Mouse (Mus musculus) mature B cell (primary cell): ENCODE measurements around the gene Hs3st2.

ENCODE experiments used
- in situ Hi-C: fragments of 300-500 bp; cut with MboI; formaldehyde crosslinking; loops from 2 replicates; pipeline ENCODE4 v1.14.3; 2019

Gene Hs3st2

GRCm38 (mm10) chr7:121460626-121461025, 69.0 kb downstream of the Hs3st2 start:
- in situ Hi-C loops: no loop called here

DNA sequence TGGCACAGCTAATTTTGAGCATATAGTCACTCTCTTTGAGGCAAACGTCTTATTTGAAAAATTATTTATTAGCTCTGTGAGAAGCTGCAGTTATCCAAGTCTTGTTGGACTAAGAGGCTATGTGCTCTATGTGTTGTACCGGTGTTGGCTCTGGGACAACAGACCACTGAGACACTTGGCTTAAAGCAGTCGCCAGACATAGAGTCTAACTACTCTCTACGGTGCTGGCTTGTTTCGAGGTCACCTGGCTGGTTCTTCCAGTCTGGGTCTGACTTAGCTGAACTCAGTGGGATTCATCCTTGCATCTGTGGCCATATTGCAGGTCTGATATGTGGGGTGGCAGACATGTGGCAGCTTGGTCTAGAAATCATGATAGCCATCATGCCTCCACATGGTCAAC, 72.8 kb downstream of the Hs3st2 start:
- in situ Hi-C loops: no loop called here

DNA sequence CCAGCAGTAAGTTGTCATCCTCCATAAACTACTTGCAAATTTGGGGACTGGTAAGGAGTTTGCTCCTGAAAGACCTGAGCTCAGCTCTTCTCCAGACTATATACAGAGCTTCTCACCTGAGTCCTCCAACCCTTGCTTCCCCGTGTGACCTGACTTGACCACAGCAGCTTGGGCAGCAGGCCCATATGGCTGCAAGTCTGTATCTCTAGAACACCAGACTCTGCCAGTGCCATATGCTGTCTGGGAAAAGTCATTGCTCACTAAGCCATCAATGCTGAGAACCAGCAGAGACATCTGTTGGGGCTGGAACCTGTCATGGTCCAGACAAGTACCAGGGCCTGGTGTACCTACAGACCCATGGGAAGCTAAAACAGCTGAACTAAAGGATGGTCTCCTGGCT, 73.5 kb downstream of the Hs3st2 start:
- in situ Hi-C loops: no loop called here

- in situ Hi-C loops: no loop called here
Measured at GRCm38 (mm10) chr7:121466331-121466730, 74.7 kb downstream of the Hs3st2 start.

DNA sequence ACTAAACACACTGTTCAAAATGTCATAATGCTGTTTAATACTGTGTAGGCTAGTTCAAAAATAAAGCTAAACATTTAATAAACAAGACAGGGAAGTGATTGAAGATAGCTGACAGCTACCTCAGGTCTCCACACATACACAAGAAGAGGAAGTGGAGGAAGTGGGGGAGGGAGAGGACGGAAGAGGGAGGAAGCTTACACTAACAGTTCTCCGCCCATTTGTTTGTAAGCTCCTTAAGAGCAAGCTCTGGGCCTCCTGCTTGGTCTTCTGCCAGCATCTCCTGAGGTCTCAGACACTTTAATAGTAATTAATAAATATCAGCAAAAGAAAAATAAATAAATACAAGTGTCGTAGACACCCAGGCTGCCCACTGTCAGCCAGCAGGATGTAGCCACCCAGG, 77.8 kb downstream of the Hs3st2 start:
- in situ Hi-C loops: no loop called here

GRCm38 (mm10) chr7:121478302-121478701, 86.6 kb downstream of the Hs3st2 start:
- in situ Hi-C loops: no loop called here

- in situ Hi-C loops: no loop called here
Measured at GRCm38 (mm10) chr7:121480106-121480505, 88.4 kb downstream of the Hs3st2 start.

- in situ Hi-C loops: no loop called here
Measured at GRCm38 (mm10) chr7:121484590-121484989, 92.9 kb downstream of the Hs3st2 start.

DNA sequence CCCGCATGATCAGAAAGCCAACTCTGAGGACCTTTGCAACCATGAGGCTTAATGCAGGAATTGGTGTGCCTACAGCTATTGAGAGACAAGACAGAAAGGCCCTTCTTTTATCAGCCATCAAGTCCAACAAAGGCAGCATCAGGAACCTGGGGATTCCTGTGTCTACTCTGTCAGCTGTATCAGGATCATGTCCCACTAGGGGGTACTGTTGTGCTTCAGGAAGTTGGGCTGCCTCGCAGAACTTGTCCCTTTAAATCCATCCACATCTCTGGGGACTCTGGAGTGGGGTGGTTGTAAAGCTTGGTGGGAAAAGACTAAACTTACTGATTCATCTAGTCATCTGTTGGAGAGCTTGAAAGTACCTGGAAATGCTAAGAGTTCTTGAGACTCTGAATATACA, 93.6 kb downstream of the Hs3st2 start:
- in situ Hi-C loops: no loop called here

- in situ Hi-C loops: no loop called here
Measured at GRCm38 (mm10) chr7:121487291-121487690, 95.6 kb downstream of the Hs3st2 start.

GRCm38 (mm10) chr7:121489401-121489800, 97.7 kb downstream of the Hs3st2 start:
- in situ Hi-C loops: no loop called here

- in situ Hi-C loops: no loop called here
Measured at GRCm38 (mm10) chr7:121491455-121492005, 99.9 kb downstream of the Hs3st2 start.

DNA sequence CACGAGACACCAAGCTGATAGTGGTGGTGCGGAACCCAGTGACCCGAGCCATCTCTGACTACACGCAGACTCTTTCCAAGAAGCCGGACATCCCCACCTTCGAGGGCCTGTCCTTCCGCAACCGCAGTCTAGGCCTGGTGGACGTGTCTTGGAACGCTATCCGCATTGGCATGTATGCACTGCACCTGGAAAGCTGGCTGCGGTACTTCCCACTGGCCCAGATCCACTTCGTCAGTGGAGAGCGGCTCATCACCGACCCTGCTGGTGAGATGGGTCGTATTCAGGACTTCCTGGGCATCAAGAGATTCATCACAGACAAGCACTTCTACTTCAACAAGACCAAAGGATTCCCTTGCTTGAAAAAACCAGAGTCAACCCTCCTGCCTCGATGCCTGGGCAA, 108.9 kb downstream of the Hs3st2 start:
- in situ Hi-C loops: loop anchor here (25.0 kb wide), 1 partner anchor 338 kb away; no protein-coding TSS in a partner anchor

DNA sequence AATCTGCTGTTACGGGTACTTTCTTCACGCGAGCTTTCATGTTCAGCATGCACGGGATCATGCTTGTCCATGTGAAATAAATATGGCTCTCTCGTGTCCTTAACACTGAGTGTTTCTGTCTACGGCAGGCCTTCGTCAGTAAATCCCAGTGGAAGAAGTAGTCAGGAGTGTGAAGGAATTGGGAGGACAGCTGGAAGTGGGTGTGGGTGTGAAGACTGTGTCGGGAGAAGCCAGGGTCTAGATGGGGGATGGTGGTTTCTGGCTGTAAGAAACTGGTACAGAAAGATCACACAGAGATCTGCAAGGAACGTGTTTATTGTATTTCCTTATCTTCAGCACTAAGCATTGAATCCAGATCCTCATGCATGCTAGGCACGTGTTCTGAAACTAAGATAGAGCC, 110.0 kb downstream of the Hs3st2 start:
- in situ Hi-C loops: loop anchor here (25.0 kb wide), 1 partner anchor 339 kb away; no protein-coding TSS in a partner anchor

DNA sequence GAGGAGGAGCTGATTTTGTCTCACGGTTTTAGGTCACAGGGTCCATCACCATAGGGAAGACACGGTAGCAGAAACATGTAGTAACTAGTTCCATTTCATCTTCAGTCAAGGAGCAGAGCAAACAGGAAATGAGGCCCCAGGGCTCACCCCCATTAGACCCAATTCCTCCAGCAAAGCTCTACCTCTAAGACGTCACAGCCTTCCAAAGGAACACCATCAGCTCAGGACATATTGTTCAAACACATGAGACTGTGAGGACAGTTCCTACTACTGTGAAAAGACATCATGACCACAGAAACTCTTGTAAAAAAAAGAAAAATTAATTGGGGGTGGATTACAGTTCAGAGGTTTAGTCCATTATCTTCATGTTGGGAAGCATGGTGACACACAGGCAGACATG, 125.1 kb downstream of the Hs3st2 start:
- in situ Hi-C loops: loop anchor here (25.0 kb wide), 1 partner anchor 354 kb away; no protein-coding TSS in a partner anchor

DNA sequence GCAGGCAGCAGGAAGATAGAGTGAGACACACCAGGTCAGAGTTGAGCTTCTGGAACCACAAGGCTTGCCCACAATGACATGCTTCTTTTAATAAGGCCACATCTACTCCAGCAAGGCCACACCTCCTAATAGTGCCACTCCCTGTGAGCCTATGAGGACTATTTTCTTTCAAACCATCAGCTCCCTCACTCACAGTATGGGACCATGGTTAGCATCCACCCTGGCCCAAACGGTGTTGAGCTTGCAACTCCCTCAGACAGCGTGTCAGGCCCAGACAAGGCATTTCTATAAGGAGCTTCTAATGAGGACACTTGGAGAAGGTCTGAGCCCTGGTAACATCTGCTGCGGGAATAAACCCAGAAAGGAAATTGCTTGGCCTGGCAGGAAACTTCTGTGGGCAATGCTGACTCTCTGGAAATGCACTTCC, 125.5 kb downstream of the Hs3st2 start:
- in situ Hi-C loops: loop anchor here (25.0 kb wide), 1 partner anchor 355 kb away; no protein-coding TSS in a partner anchor

- in situ Hi-C loops: loop anchor here (25.0 kb wide), 1 partner anchor 360 kb away; no protein-coding TSS in a partner anchor
Measured at GRCm38 (mm10) chr7:121522125-121522524, 130.5 kb downstream of the Hs3st2 start.

DNA sequence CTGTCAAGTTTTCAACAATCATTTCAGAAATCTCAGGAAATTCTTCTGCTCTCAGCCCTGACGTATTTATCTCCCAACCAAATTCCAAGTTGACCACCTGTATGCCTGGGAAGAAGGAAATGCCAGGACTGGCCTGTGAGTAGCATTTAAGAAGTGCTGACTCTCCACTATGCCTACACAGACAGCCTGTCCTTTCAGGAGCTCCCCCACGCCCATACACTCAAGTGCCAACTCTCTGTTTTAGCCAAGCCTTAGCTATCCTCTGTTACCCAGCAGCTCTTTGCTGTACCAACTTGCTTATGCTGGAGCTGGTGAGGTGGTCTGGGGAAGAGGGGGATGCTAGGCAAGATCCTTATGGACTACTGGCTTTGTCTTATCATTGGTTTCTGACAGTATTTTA, 137.4 kb downstream of the Hs3st2 start:
- in situ Hi-C loops: no loop called here

DNA sequence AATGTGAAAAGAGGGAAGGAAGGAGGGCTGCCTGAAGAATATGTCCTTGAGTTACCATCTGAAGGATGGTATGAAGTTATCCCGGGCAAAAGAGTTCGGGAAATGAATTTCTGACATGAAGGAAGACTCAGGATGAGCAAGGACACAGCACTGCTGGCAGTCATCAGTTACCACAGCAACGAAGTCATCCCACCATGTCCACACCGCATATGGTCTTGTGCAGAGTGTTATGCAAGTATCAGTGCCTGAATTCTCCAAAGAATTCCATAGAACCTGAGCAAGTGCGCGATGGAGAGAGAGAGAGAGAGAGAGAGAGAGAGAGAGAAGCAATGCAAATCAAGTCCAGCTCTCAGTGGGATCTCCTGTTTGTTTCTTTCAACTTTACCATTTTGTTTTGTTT, 142.0 kb downstream of the Hs3st2 start:
- in situ Hi-C loops: no loop called here

DNA sequence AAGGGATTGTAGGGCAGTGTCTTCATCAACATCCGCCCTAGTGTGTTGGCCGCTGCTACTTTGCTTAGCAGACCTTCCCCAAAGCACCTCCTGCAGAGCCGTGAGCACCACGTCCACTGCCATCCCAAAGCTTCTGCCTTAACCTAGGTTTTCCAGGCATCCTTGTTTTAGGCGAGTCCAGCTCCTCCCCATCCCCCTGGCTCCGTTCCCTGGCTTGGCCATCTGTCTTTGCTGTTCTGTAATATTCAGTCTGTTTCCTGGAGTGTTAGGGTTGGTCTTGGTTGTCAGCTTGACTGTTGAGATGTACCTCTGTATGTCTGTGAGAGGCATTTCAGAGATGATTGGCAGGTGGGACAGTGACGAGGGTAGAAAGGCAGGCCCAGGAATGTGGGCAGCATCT, 142.7 kb downstream of the Hs3st2 start:
- in situ Hi-C loops: no loop called here

DNA sequence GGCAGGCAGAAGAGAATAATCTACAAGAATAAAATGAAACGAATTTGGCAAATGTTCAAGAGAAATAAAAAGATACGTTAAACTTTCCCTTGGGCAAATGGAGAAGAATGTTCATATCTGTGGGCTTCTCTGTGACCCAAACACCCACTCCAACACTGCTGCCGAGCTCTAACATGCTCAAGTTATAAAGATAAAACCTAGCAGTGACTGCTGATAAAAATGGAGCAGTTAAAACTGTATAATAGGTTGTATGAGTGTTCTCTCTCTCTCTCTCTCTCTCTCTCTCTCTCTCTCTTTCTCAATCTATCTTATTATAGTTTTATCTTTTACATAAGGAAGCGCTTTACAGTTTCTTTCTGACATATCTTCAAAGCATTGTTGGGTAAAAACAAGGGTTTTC, 144.3 kb downstream of the Hs3st2 start:
- in situ Hi-C loops: no loop called here

- in situ Hi-C loops: no loop called here
Measured at GRCm38 (mm10) chr7:121539405-121540275, 148.0 kb downstream of the Hs3st2 start.

DNA sequence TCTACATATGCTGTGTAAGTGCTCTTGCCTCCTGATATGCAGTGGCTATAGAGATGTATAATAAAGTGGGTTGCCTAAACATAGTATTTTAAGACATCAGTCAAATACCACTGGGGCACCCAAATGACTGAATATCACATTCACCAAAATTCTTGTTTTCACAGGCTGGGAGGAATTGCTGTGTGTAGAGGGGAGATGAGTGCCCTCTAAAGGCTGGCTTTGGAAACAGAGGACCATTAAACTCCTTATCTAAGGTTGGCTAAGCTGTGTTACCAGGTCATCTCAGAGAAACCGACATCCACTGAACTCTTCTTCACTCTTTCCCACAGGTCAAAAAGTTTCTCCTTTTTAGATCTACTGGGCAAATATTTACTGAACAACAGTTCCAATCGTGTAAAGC, 150.8 kb downstream of the Hs3st2 start:
- in situ Hi-C loops: no loop called here
